8 mouse cellular contexts compared by ENCODE assay signal in the genomic region with DNA sequence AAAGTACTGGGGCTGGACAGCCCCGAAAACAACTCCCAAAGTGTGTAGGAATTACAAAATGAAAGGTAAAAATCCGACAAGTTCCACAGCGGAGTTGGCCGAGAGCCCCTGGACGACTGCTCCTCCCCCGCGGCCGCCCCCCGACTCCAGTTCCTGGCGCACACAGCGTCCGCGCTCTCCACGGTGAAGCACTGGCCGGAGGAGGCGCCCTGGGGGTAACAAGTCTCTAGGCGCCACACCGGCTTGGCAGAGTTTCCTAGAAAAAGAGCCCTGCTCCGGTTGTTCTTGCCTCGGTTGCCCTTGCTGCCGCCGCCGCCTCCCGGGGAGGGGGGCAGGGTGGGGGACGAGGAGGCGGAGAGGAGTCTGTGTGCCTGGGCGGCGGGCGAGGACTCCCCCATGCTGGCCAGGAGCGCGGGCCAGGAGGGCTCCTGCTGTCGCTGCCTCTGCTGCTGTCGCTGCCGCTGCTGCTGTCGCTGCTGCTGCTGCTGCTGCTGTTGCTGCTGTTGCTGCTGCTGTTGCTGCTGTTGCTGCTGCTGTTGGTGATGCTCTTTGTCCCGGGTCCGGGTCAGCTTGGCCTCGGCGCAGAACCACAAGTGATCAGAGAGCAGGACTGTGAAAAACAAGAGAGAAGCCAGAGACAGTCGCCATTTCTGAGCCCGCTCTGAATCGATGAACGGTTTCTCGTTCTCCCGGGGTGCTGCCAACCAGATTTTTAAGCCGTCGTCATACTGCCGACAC. TPM values are rescaled to one million over a fixed set of nuclear protein-coding genes. Genes with fewer than 3 reads are reported as not detected.
DNase-seq lines count a peak whose midpoint lies in the region; ATAC-seq lines count a peak whose summit lies in the region.

No protein-coding gene starts in this region.

- intact Hi-C loops in left cerebral cortex, postnatal 4 days (cut with DNase I) = loop anchor here (2.0 to 10.0 kb wide), 2 partner anchors 436 to 536 kb away; no protein-coding TSS in a partner anchor

- H3K9ac ChIP-seq in lung, embryonic 16.5 days (ENCODE audit: low read length) = no peak overlapping the region
- H3K9ac ChIP-seq in hindbrain, embryonic 11.5 days (ENCODE audit: low read depth, low read length) = peak overlapping the region; percentile 66

- no peaks in the 10 kb centered on the region; the same call in 1 of the 2 replicates for H3K4me1 ChIP-seq in lung, embryonic 16.5 days (replicated peaks; ENCODE audit: control insufficient read depth, insufficient read depth, low read length)
- no peaks in the 10 kb centered on the region for H3K4me1 ChIP-seq in hindbrain, embryonic 11.5 days (replicated peaks; ENCODE audit: control insufficient read depth, insufficient read depth, low read length)

- peak overlapping the region; percentile 77 for H3K4me2 ChIP-seq in lung, embryonic 16.5 days (ENCODE audit: low read depth, low read length)
- peak overlapping the region; percentile 84 for H3K4me2 ChIP-seq in hindbrain, embryonic 11.5 days (replicated peaks; ENCODE audit: low read depth, low read length)

- ATAC-seq in lung, embryonic 16.5 days (ENCODE audit: low read depth) = no peak
- peak; percentile 59 for ATAC-seq in hindbrain, embryonic 11.5 days (ENCODE audit: low FRiP score)

- under 1% methylated on average over 43 of the region's 48 CpGs for WGBS in lung, embryonic 16.5 days
- under 1% methylated on average over 46 of the region's 48 CpGs for WGBS in hindbrain, embryonic 11.5 days

- DNase-seq in lung, postnatal 25 days (ENCODE audit: low spot score) = no peak
- DNase-seq in cerebellum, postnatal 36 days = peak; percentile 56 to 62
- DNase-seq in hindbrain, embryonic 11.5 days (ENCODE audit: low spot score) = peak; percentile 65
- peak; percentile 62 for DNase-seq in left cerebral cortex, postnatal 4 days
- peak; percentile 65 for DNase-seq in retina, embryonic 14.5 days (ENCODE audit: low spot score)
- no peak for DNase-seq in urinary bladder, postnatal 4 days (ENCODE audit: low spot score in 2 of 2)
- DNase-seq in ovary, adult 18-20 months (ENCODE audit: low spot score) = no peak

- H3K27ac ChIP-seq in lung, embryonic 16.5 days (ENCODE audit: low read length) = no peak overlapping the region
- H3K27ac ChIP-seq in hindbrain, embryonic 11.5 days (ENCODE audit: low read depth, low read length) = peak overlapping the region; percentile 71

- no peaks in the 10 kb centered on the region for H3K9me3 ChIP-seq in lung, embryonic 16.5 days (ENCODE audit: control insufficient read depth, low read length)
- no peaks in the 10 kb centered on the region for H3K9me3 ChIP-seq in hindbrain, embryonic 11.5 days (ENCODE audit: control insufficient read depth, low read length)

- H3K27me3 ChIP-seq in lung, embryonic 16.5 days (ENCODE audit: control insufficient read depth, insufficient read depth, low read depth, low read length) = peaks cover 40% of the 10 kb centered on the region
- peaks cover 8% of the 10 kb centered on the region for H3K27me3 ChIP-seq in hindbrain, embryonic 11.5 days (ENCODE audit: control insufficient read depth, insufficient read depth, low read length)

- H3K4me3 ChIP-seq in lung, embryonic 16.5 days (ENCODE audit: low read length) = peak overlapping the region; percentile 51
- H3K4me3 ChIP-seq in hindbrain, embryonic 11.5 days (ENCODE audit: low read depth, low read length) = peak overlapping the region; percentile 61

- no peaks in the 10 kb centered on the region for H3K36me3 ChIP-seq in lung, embryonic 16.5 days (ENCODE audit: control insufficient read depth, insufficient read depth, low read length)
- no peaks in the 10 kb centered on the region for H3K36me3 ChIP-seq in hindbrain, embryonic 11.5 days (ENCODE audit: control insufficient read depth, insufficient read depth, low read length)

RNA-seq across cellular contexts. Expression of gene Fam155a, which starts 0.5 kb away (rescaled TPM):
- polyA plus RNA-seq in lung, embryonic 16.5 days (2015; fragmentation: Nextera tagmentation; extraction: Ambion mirVana) = 0.15 and 0.29 TPM in 2 replicates
- polyA plus RNA-seq in hindbrain, embryonic 11.5 days (2014; fragmentation: Nextera tagmentation; extraction: Ambion mirVana) = 4.8 and 7.1 TPM in 2 replicates
- total RNA-seq in left cerebral cortex, postnatal 4 days (2021) = 10 to 100 TPM; 84.6 to 84.9 TPM

Comparison
In these comparisons a context has a peak if more than half of its experiments do, and no peak if none do; other contexts are left out.
1. DNase-seq: peak in cerebellum, postnatal 36 days (2 of 2), hindbrain, embryonic 11.5 days (single experiment), left cerebral cortex, postnatal 4 days (single experiment) and retina, embryonic 14.5 days (single experiment); none in lung, postnatal 25 days (single experiment), urinary bladder, postnatal 4 days (0 of 2) and ovary, adult 18-20 months (single experiment).